Mouse (Mus musculus): Measurements from ENCODE around the gene Ddhd1.
A peak's percentile ranks its signal among the peaks of the same experiment; 100 is the strongest.
"Not testable (repeated sequence)": the region's sequence is repeated elsewhere in the genome, so short reads cannot be mapped to it uniquely, and the experiment has no call there.

The Ddhd1 gene

GRCm38 (mm10) chr14:45580923-45581827, 76.8 kb downstream of the Ddhd1 start:
- not testable (repeated sequence) for DNase-seq (ENCODE audit: low spot score)

GRCm38 (mm10) chr14:45566066-45566937, 91.6 kb downstream of the Ddhd1 start:
- DNase-seq (ENCODE audit: low spot score), result peak; percentile 66

GRCm38 (mm10) chr14:45565216-45566065, 92.5 kb downstream of the Ddhd1 start:
- DNase-seq (ENCODE audit: low spot score), result peak; percentile 54

- peak; percentile 92 for DNase-seq (ENCODE audit: low spot score)
These were observed 94.4 kb downstream of the Ddhd1 start for GRCm38 (mm10) chr14:45563577-45563976.

- DNase-seq (ENCODE audit: low spot score), result peak; percentile 49
These were observed 96.3 kb downstream of the Ddhd1 start for GRCm38 (mm10) chr14:45561681-45562080.

GRCm38 (mm10) chr14:45559018-45559417, 98.9 kb downstream of the Ddhd1 start:
- no peak for DNase-seq (ENCODE audit: low spot score)

- DNase-seq (ENCODE audit: low spot score), result no peak
These were observed 103.6 kb downstream of the Ddhd1 start for GRCm38 (mm10) chr14:45554336-45554735.

- DNase-seq (ENCODE audit: low spot score), result peak; percentile 18
These were observed 104.1 kb downstream of the Ddhd1 start for GRCm38 (mm10) chr14:45553854-45554253.

- no peak for DNase-seq (ENCODE audit: low spot score)
These were observed 105.5 kb downstream of the Ddhd1 start for GRCm38 (mm10) chr14:45552431-45552830.

GRCm38 (mm10) chr14:45551121-45551768, 106.7 kb downstream of the Ddhd1 start:
- DNase-seq (ENCODE audit: low spot score), result no peak

GRCm38 (mm10) chr14:45550010-45550647, 107.8 kb downstream of the Ddhd1 start:
- DNase-seq (ENCODE audit: low spot score), result no peak

GRCm38 (mm10) chr14:45548118-45548517, 109.8 kb downstream of the Ddhd1 start:
- DNase-seq (ENCODE audit: low spot score), result no peak

- DNase-seq (ENCODE audit: low spot score), result no peak
These were observed 113.0 kb downstream of the Ddhd1 start for GRCm38 (mm10) chr14:45544905-45545304.

- DNase-seq (ENCODE audit: low spot score), result no peak
These were observed 113.9 kb downstream of the Ddhd1 start for GRCm38 (mm10) chr14:45544026-45544425.

- DNase-seq (ENCODE audit: low spot score), result peak; percentile 93
These were observed 118.1 kb downstream of the Ddhd1 start for GRCm38 (mm10) chr14:45539659-45540468.
